Mouse (Mus musculus) bone marrow, adult 2 months (tissue): ENCODE measurements at regions not wholly inside any gene's neighbourhood (a gene's known extent, or its start where the extent isn't known, plus 50 kb on each side); places are given as distances from the start of the nearest gene placed in this dataset.

Source experiments
- CTCF ChIP-seq: fragments of 200-500 bp; IDR thresholded peaks from 2 replicates; pipeline ENCODE4 v1.5.1; 2011; ENCODE audit warnings: low read length, control low read depth; ENCODE audit not compliant: control insufficient read depth, insufficient read depth
- POLR2A ChIP-seq: fragments of 200-500 bp; IDR thresholded peaks from 2 replicates; pipeline ENCODE4 v1.6.1; 2011; ENCODE audit warnings: low read depth, mild to moderate bottlenecking, control low read depth, low read length, borderline replicate concordance; ENCODE audit not compliant: control insufficient read depth

- TF ChIP-seq CTCF: no peak
- no peak for TF ChIP-seq POLR2A
These were observed 92.9 kb upstream of the Pfn2 start for GRCm38 (mm10) chr3:57940504-57941381.
